Mouse (Mus musculus) 416B (cell line): Measurements from ENCODE around the gene Soga3.

ENCODE experiments used
- DNase-seq: peaks from one replicate; pipeline ENCODE4 v3.0.0; 2011; ENCODE audit warnings: low read depth

Gene Soga3

DNA sequence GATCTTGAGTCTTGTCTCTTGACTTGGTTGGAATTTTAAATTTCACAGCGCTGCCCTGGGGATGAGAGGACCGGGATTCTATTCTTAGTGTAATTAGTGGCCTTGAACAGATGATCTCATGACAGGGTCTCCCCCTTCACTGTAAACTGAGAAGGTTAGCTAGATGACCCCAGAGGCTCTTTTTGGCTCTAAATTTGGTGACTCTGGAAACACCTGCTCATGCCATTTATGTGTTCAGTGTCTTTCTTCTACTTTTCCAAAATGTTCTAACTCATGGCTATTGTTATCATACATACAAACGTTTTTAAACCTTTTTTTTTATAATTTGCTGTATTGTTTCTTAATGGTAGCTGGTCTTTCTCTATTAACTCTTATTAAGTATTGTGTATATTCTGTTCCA lies 65.1 kb downstream of the Soga3 start:
- no peak for DNase-seq

- peak; percentile 38 for DNase-seq
Measured at GRCm38 (mm10) chr10:29211453-29211852, 67.8 kb downstream of the Soga3 start, which contains the start of gene 9330159F19Rik. Gene 9330159F19Rik, plus strand, starts transcription at chr10:29211606.

- DNase-seq = no peak
Measured at GRCm38 (mm10) chr10:29213534-29214100, 70.0 kb downstream of the Soga3 start.

DNA sequence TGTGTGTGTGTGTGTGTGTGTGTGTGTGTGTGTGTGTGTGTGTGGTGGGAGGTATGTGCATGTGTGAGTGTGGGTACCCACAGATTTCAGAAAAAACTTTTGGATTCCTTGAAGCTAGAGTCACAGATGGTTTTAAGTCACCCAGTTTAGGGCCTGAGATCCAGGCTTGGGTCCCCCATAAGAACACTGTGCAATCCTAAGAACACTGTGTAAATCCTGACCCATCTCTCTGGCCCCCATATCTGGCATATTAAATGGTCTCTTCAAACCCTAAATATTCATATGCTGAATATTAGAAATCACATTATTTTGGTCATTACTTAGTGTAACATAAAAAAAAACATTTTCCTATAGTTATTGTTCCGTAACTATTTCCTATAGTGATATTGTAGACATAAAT lies 73.3 kb downstream of the Soga3 start:
- DNase-seq = no peak

- no peak for DNase-seq
Measured at GRCm38 (mm10) chr10:29217451-29217850, 73.8 kb downstream of the Soga3 start.

DNA sequence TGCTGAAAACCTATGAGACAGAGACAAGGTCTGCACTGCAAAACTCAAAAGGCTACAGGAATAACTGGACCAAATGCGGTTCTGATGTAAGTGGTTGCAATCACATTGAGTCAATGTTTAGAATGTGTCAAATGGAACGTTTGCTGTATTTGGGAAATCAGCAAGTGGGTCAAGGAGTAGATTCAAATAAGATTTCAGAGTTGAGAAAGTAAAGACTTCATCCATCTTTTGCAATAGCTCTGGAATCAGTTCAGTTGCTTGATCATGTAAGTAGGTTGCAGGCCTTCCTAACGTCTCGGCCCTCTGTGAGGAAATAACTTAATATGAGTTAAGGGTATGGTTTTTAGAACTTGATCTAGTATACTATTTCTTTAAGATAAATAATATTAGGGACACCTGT lies 81.7 kb downstream of the Soga3 start:
- no peak for DNase-seq

GRCm38 (mm10) chr10:29231208-29231607 lies 87.6 kb downstream of the Soga3 start:
- DNase-seq = no peak
